Mouse (Mus musculus) spleen, adult 2 months (tissue): ENCODE measurements around the gene Rad23b.

ENCODE experiments used
- CTCF ChIP-seq: fragments of 200-500 bp; IDR thresholded peaks from 2 replicates; pipeline ENCODE4 v1.5.1; 2011; ENCODE audit warnings: mild to moderate bottlenecking, inconsistent platforms; ENCODE audit not compliant: insufficient read depth, insufficient read length, insufficient replicate concordance; ENCODE audit errors: extremely low read depth
- POLR2A ChIP-seq: fragments of 200-500 bp; IDR thresholded peaks from 2 replicates; pipeline ENCODE4 v1.6.1; 2011; ENCODE audit warnings: low read depth, low read length, inconsistent platforms

DNA sequence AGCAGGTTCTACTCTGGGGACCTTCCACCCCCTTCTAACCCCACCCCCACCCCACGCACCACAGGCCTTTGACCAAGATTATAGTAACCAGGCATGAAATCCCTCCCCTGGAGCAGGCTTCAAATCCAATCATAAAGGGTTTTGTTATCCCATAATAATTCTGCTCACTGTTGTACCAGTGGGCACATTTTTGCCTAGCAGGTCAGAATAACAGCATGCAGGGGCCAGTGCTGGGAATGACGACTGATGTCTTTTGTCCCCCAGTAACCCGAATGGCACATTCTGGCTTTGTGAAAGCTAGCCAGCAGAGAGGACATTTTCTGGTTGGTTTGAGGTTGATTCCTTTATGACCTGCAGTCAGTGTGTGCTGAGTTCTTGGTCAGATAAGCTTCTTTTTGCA, 55.5 kb downstream of the Rad23b start:
- no peak for TF ChIP-seq CTCF
- no peak for TF ChIP-seq POLR2A
